17 mouse cellular contexts compared by ENCODE assay signal in the genomic region with DNA sequence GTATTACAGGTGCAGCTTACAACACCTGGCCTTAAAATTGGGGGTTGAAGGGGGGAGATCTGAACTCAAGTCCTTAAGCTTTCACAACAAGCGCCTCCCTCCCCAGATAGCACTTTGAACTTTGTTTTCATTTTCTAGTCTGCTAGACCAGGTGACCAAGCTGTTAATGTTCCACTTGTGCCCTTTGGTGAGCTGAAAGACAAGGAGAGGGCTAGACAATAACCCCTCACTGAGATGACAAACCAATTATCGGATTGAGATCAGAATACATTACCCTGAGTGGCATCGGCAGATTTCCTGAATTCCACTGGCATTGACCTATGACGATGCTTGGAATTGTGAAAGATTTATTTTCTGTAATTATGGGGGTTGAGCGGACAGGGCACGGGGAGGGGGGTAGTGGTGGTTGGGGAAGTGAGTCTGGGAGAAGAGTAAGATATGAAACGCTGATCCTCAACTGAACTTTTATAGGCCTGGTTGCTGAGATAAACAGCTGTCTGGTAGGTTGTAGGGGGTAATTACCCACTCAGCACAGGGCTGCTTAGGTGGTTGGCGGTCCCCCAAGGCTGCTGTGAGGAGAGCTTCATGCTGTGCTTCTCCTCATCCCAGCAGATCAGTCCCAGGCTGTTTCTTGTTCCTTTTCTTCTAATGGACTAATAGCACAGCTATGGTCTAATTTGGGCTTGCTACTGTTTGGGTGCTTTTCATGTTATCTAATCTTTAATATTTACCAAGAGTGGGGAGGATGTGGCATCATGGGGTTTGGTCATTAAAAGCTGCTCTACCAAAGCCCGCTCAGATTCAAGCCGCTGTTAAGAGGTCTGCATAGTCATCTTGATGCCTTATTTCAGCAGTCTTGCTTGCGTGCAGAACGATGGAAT. TPM values are rescaled to one million over a fixed set of nuclear protein-coding genes. Genes with fewer than 3 reads are reported as not detected.
DNase-seq lines count a peak whose midpoint lies in the region; ATAC-seq and TF ChIP-seq lines count a peak whose summit lies in the region.
"Had no signal": no experiment of that assay in that cellular context is flagged by ENCODE, and none has a peak within 500 bp of the region (broad histone marks: within the 10 kb centered on the region; RNA-seq: fewer than 3 reads in every experiment).

No protein-coding gene starts in this region.

- WGBS in liver, adult 2 months, result 45% methylated on average over 12 of the region's 12 CpGs
- WGBS in liver, embryonic 12.5 days (ENCODE audit: insufficient replicate concordance), result 56% methylated on average over 12 of the region's 12 CpGs
- 53% methylated on average over 12 of the region's 12 CpGs for WGBS in forebrain, postnatal 0 days
- WGBS in olfactory bulb, adult 2 months, result 29% methylated on average over 12 of the region's 12 CpGs
- WGBS in midbrain, embryonic 15.5 days, result 73% methylated on average over 12 of the region's 12 CpGs

- peak; percentile 18 for DNase-seq in adrenal gland, postnatal 14 days
- DNase-seq in adrenal gland, postnatal 25 days, result no peak
- peak; percentile 96 for DNase-seq in liver, adult 2 months (ENCODE audit: extremely low read depth, low read depth, low spot score)
- DNase-seq in forebrain, postnatal 0 days, result no peak
- no peak for DNase-seq in MN1 (ENCODE audit: low spot score)
- DNase-seq: cerebellum, adult 9-11 months; heart, postnatal 14 days; layer of hippocampus, adult 9-11 months; midbrain, embryonic 14.5 days; thymus, adult 2 months had no signal

- H3K4me1 ChIP-seq in liver, adult 2 months (ENCODE audit: control insufficient read depth, insufficient read depth, low read length), result peaks cover 8% of the 10 kb centered on the region
- H3K4me1 ChIP-seq in liver, embryonic 12.5 days, result no peaks in the 10 kb centered on the region
- no peaks in the 10 kb centered on the region for H3K4me1 ChIP-seq in forebrain, postnatal 0 days (ENCODE audit: insufficient read depth)
- peaks cover 7% of the 10 kb centered on the region; the same call in 1 of the 2 replicates for H3K4me1 ChIP-seq in olfactory bulb, adult 2 months (ENCODE audit: control insufficient read depth, insufficient read depth, low read length)
- no peaks in the 10 kb centered on the region for H3K4me1 ChIP-seq in midbrain, embryonic 15.5 days
- H3K4me1 ChIP-seq: embryonic facial prominence, embryonic 13.5 days; neural tube, embryonic 13.5 days had no signal

- peak overlapping the region; percentile 80 for H3K9ac ChIP-seq in liver, adult 2 months (ENCODE audit: low read depth, low read length)
- no peak overlapping the region for H3K9ac ChIP-seq in liver, embryonic 12.5 days
- no peak overlapping the region for H3K9ac ChIP-seq in forebrain, postnatal 0 days
- H3K9ac ChIP-seq in midbrain, embryonic 15.5 days, result no peak overlapping the region
- H3K9ac ChIP-seq: embryonic facial prominence, embryonic 13.5 days; neural tube, embryonic 13.5 days had no signal

- no peak for TF ChIP-seq POLR2A in liver, adult 2 months (IDR thresholded peaks at IDR 0.05; ENCODE audit: extremely low read depth, insufficient read depth, low read length)
- no peak for TF ChIP-seq POLR2A in olfactory bulb, adult 2 months (IDR thresholded peaks at IDR 0.05; ENCODE audit: insufficient read depth, low read depth, low read length)

- H3K27ac ChIP-seq in liver, adult 2 months (replicated peaks; ENCODE audit: insufficient read depth, low read depth, low read length), result peak overlapping the region; percentile 99
- H3K27ac ChIP-seq in liver, embryonic 12.5 days, result no peak overlapping the region
- no peak overlapping the region; the same call in 1 of the 2 replicates for H3K27ac ChIP-seq in forebrain, postnatal 0 days (ENCODE audit: low read depth, low read length)
- peak overlapping the region; percentile 76 for H3K27ac ChIP-seq in olfactory bulb, adult 2 months (ENCODE audit: insufficient read depth, low read depth, low read length)
- no peak overlapping the region for H3K27ac ChIP-seq in midbrain, embryonic 15.5 days
- H3K27ac ChIP-seq: embryonic facial prominence, embryonic 13.5 days; hindbrain, postnatal 0 days; neural tube, embryonic 13.5 days had no signal

- TF ChIP-seq CTCF in liver, adult 2 months (IDR thresholded peaks at IDR 0.05; ENCODE audit: low read depth, low read length), result no peak
- TF ChIP-seq CTCF in forebrain, postnatal 0 days (IDR thresholded peaks at IDR 0.05; ENCODE audit: low read depth), result no peak
- no peak for TF ChIP-seq CTCF in olfactory bulb, adult 2 months (IDR thresholded peaks at IDR 0.05; ENCODE audit: insufficient read depth, low read depth, low read length)

- no peak for ATAC-seq in liver, embryonic 12.5 days
- peak; percentile 30; the same call in 1 of the 2 replicates for ATAC-seq in forebrain, postnatal 0 days
- ATAC-seq in midbrain, embryonic 15.5 days (replicated peaks), result no peak
- ATAC-seq: hindbrain, postnatal 0 days; lung, postnatal 0 days had no signal

- no peaks in the 10 kb centered on the region for H3K36me3 ChIP-seq in liver, adult 2 months (ENCODE audit: control insufficient read depth, insufficient read depth, low read length)
- no peaks in the 10 kb centered on the region for H3K36me3 ChIP-seq in liver, embryonic 12.5 days
- H3K36me3 ChIP-seq in forebrain, postnatal 0 days (ENCODE audit: insufficient read depth), result peaks cover 7% of the 10 kb centered on the region; the same call in 1 of the 2 replicates
- no peaks in the 10 kb centered on the region for H3K36me3 ChIP-seq in midbrain, embryonic 15.5 days (replicated peaks)

- no peaks in the 10 kb centered on the region for H3K79me2 ChIP-seq in liver, adult 2 months (ENCODE audit: control insufficient read depth, insufficient read depth, low read length)

- no peaks in the 10 kb centered on the region for H3K9me3 ChIP-seq in liver, embryonic 12.5 days (replicated peaks)
- no peaks in the 10 kb centered on the region for H3K9me3 ChIP-seq in forebrain, postnatal 0 days (ENCODE audit: low read length)
- H3K9me3 ChIP-seq in midbrain, embryonic 15.5 days, result no peaks in the 10 kb centered on the region
- H3K9me3 ChIP-seq: embryonic facial prominence, embryonic 13.5 days; neural tube, embryonic 13.5 days had no signal

- H3K4me2 ChIP-seq in liver, embryonic 12.5 days, result no peak overlapping the region
- peak overlapping the region; percentile 6 for H3K4me2 ChIP-seq in forebrain, postnatal 0 days (ENCODE audit: low read depth)
- no peak overlapping the region for H3K4me2 ChIP-seq in midbrain, embryonic 15.5 days
- H3K4me2 ChIP-seq: embryonic facial prominence, embryonic 13.5 days; neural tube, embryonic 13.5 days had no signal

- peak overlapping the region; percentile 34 for H3K4me3 ChIP-seq in liver, adult 2 months (ENCODE audit: insufficient read depth, low read depth, low read length)
- H3K4me3 ChIP-seq in liver, embryonic 12.5 days, result no peak overlapping the region
- H3K4me3 ChIP-seq in forebrain, postnatal 0 days (ENCODE audit: low read depth, low read length), result no peak overlapping the region
- H3K4me3 ChIP-seq in olfactory bulb, adult 2 months (ENCODE audit: insufficient read depth, low read depth, low read length), result peak overlapping the region; percentile 14; the same call in 1 of the 2 replicates
- H3K4me3 ChIP-seq in midbrain, embryonic 15.5 days, result no peak overlapping the region
- H3K4me3 ChIP-seq: embryonic facial prominence, embryonic 13.5 days; neural tube, embryonic 13.5 days had no signal

- no peaks in the 10 kb centered on the region for H3K27me3 ChIP-seq in liver, adult 2 months (ENCODE audit: control insufficient read depth, insufficient read depth, low read length)
- no peaks in the 10 kb centered on the region for H3K27me3 ChIP-seq in liver, embryonic 12.5 days (replicated peaks)
- no peaks in the 10 kb centered on the region for H3K27me3 ChIP-seq in forebrain, postnatal 0 days (ENCODE audit: insufficient read depth, low read length)
- no peaks in the 10 kb centered on the region for H3K27me3 ChIP-seq in midbrain, embryonic 15.5 days (replicated peaks)
- H3K27me3 ChIP-seq: embryonic facial prominence, embryonic 13.5 days; neural tube, embryonic 13.5 days had no signal

RNA-seq across cellular contexts. Expression of a gene that starts 44.4 kb away (rescaled TPM):
- total RNA-seq in adrenal gland, postnatal 14 days (2021), result not detected in 2 replicates
- total RNA-seq in adrenal gland, postnatal 25 days (2021), result 0.70 TPM in 1 of 2 replicates, not detected in the other
- total RNA-seq in liver, adult 2 months (2014; rRNA removed), result 0.34 TPM in 1 of 2 replicates, not detected in the other
- polyA plus RNA-seq in liver, adult 2 months (2012; rRNA removed), result 0.24 TPM in 1 of 2 replicates, not detected in the other
- not detected in 2 replicates for polyA plus RNA-seq in liver, embryonic 12.5 days (2016; fragmentation: Nextera tagmentation; extraction: Ambion mirVana)
- 1.4 and 2.8 TPM in 2 replicates for total RNA-seq in forebrain, postnatal 0 days (2014; rRNA removed)
- polyA plus RNA-seq in forebrain, postnatal 0 days (2015; fragmentation: Nextera tagmentation; extraction: Ambion mirVana), result 1.6 and 2.0 TPM in 2 replicates
- polyA plus RNA-seq in olfactory bulb, adult 2 months (2012; ENCODE audit: insufficient read depth, insufficient read length, low replicate concordance, missing spikeins), result not detected in 2 replicates
- polyA plus RNA-seq in midbrain, embryonic 15.5 days (2015; fragmentation: Nextera tagmentation; extraction: Ambion mirVana), result not detected in 2 replicates
- total RNA-seq: heart, postnatal 14 days had no signal
- polyA plus RNA-seq: lung, postnatal 0 days; midbrain, embryonic 14.5 days; neural tube, embryonic 13.5 days; thymus, adult 2 months had no signal

Comparison
In these comparisons a context has a peak if more than half of its experiments do, and no peak if none do; other contexts are left out.
1. DNase-seq: peak in adrenal gland, postnatal 14 days (single experiment) and liver, adult 2 months (single experiment); none in adrenal gland, postnatal 25 days (single experiment), forebrain, postnatal 0 days (single experiment) and MN1 (single experiment).
2. H3K27ac ChIP-seq: peak in liver, adult 2 months (single experiment) and olfactory bulb, adult 2 months (single experiment); none in liver, embryonic 12.5 days (single experiment), forebrain, postnatal 0 days (single experiment) and midbrain, embryonic 15.5 days (single experiment).
3. H3K4me3 ChIP-seq: peak in liver, adult 2 months (single experiment) and olfactory bulb, adult 2 months (single experiment); none in liver, embryonic 12.5 days (single experiment), forebrain, postnatal 0 days (single experiment) and midbrain, embryonic 15.5 days (single experiment).